Mouse (Mus musculus) heart, postnatal 0 days (tissue): ENCODE measurements around the gene Ghr. TPM values are rescaled to one million over a fixed set of nuclear protein-coding genes. Genes with fewer than 3 reads are reported as not detected.

Experiments
- ATAC-seq: fragments of 200-750 bp; cut with Nextera tagmentation; 2 replicates; pipeline ENCODE4 v1.8.0; 2017; ENCODE audit warnings: low read depth, moderate number of reproducible peaks, moderate library complexity; ENCODE audit not compliant: insufficient read depth
- DNase-seq: peaks from one replicate; pipeline ENCODE4 v3.0.0-alpha.2; 2016; ENCODE audit warnings: low spot score
- H3K27ac ChIP-seq: fragments of 300-500 bp; sonication (generic); 2 replicates; pipeline ENCODE4 v1.5.1; 2014; ENCODE audit warnings: low read depth, mild to moderate bottlenecking
- H3K27me3 ChIP-seq: fragments of 300-500 bp; sonication (generic); 2 replicates; pipeline ENCODE4 v1.6.1; 2014; ENCODE audit warnings: low read length, mixed read lengths; ENCODE audit not compliant: control insufficient read depth, insufficient read depth
- H3K36me3 ChIP-seq: fragments of 300-500 bp; sonication (generic); replicated peaks from 2 replicates; pipeline ENCODE4 v1.6.1; 2014; ENCODE audit warnings: low read length, mixed read lengths; ENCODE audit not compliant: control insufficient read depth, insufficient read depth
- H3K4me1 ChIP-seq: fragments of 300-500 bp; sonication (generic); 2 replicates; pipeline ENCODE4 v1.6.1; 2014; ENCODE audit warnings: antibody characterized with exemption; ENCODE audit not compliant: control insufficient read depth, insufficient read depth
- H3K4me2 ChIP-seq: fragments of 300-500 bp; sonication (generic); 2 replicates; pipeline ENCODE4 v1.6.1; 2014; ENCODE audit warnings: low read depth, mild to moderate bottlenecking, low read length, moderate library complexity
- H3K4me3 ChIP-seq: fragments of 300-500 bp; sonication (generic); 2 replicates; pipeline ENCODE4 v1.5.1; 2014; ENCODE audit warnings: low read depth, low read length
- H3K9ac ChIP-seq: fragments of 300-500 bp; sonication (generic); replicated peaks from 2 replicates; pipeline ENCODE4 v1.6.1; 2014; ENCODE audit warnings: low read depth, low read length, mixed read lengths
- H3K9me3 ChIP-seq: fragments of 300-500 bp; sonication (generic); replicated peaks from 2 replicates; pipeline ENCODE4 v1.6.1; 2016; ENCODE audit warnings: low read length; ENCODE audit not compliant: control insufficient read depth
- CTCF ChIP-seq: IDR thresholded peaks from 2 replicates; pipeline ENCODE4 v1.5.1; 2016; ENCODE audit warnings: antibody characterized with exemption, control low read depth, low read depth
- EP300 ChIP-seq: IDR thresholded peaks from 2 replicates; pipeline ENCODE4 v1.6.1; 2016; ENCODE audit warnings: antibody characterized with exemption, low read depth
- WGBS: fragments of 180-500 bp; shearing (Covaris S2); extraction: QIAGEN DNeasy Blood & Tissue Kit; methylation state at CpG from one replicate; pipeline ENCODE4 v1.1.7; 2014; 5-methylcytosine and 5-hydroxymethylcytosine counted together
- polyA plus RNA-seq: library from polyadenylated mRNA; unstranded; fragments of >200 nt; fragmentation: Nextera tagmentation; extraction: Ambion mirVana; gene quantifications from 2 replicates; pipeline ENCODE4 v1.2.1, GENCODE M21; 2015
- total RNA-seq: library from RNA; depleted of rRNA; stranded (reverse); fragments of >200 nt; gene quantifications from 2 replicates; pipeline ENCODE4 v1.2.3, GENCODE M21; 2014; ENCODE audit warnings: low replicate concordance

Ghr gene
- total and polyA plus RNA-seq, 2 experiments from 2014 or later, result 45.1 to 67.5 TPM

GRCm38 (mm10) chr15:3330291-3330690 is 253.0 kb downstream of the Ghr start:
- Histone ChIP-seq H3K4me2 (no peak overlapping the region), H3K9ac (no peak overlapping the region), H3K36me3 (peaks cover 13% of the 10 kb centered on the region), H3K4me1 (peaks cover 11% of the 10 kb centered on the region), H3K27ac (no peak overlapping the region), H3K4me3 (no peak overlapping the region), H3K9me3 (no peaks in the 10 kb centered on the region), H3K27me3 (no peaks in the 10 kb centered on the region)
- DNase-seq (no peak), ATAC-seq (no peak)
- TF ChIP-seq EP300 (no peak), CTCF (no peak)
- WGBS, result 88% methylated on average over 1 of the region's 1 CpGs

GRCm38 (mm10) chr15:3323041-3323440 is 260.3 kb downstream of the Ghr start:
- Histone ChIP-seq H3K9ac (no peak overlapping the region), H3K4me2 (no peak overlapping the region), H3K4me3 (no peak overlapping the region), H3K9me3 (no peaks in the 10 kb centered on the region), H3K4me1 (no peaks in the 10 kb centered on the region), H3K36me3 (peaks cover 21% of the 10 kb centered on the region), H3K27me3 (no peaks in the 10 kb centered on the region), H3K27ac (no peak overlapping the region)
- ATAC-seq, result no peak
- no peak for DNase-seq
- no peak for TF ChIP-seq EP300

- 87% methylated on average over 9 of the region's 9 CpGs for WGBS
- H3K9me3 ChIP-seq, result no peaks in the 10 kb centered on the region
- peaks cover 14% of the 10 kb centered on the region for H3K36me3 ChIP-seq
- ATAC-seq (no peak), DNase-seq (no peak)
- H3K27me3 ChIP-seq, result no peaks in the 10 kb centered on the region
- H3K9ac ChIP-seq, result no peak overlapping the region
- no peak overlapping the region for H3K4me3 ChIP-seq
- H3K27ac ChIP-seq, result no peak overlapping the region
- TF ChIP-seq CTCF (no peak), EP300 (no peak)
- no peak overlapping the region for H3K4me2 ChIP-seq
- H3K4me1 ChIP-seq, result no peaks in the 10 kb centered on the region
Measured at GRCm38 (mm10) chr15:3319929-3320328, 263.4 kb downstream of the Ghr start.

GRCm38 (mm10) chr15:3316617-3317016 is 266.7 kb downstream of the Ghr start:
- Histone ChIP-seq H3K9ac (no peak overlapping the region), H3K36me3 (peaks cover 14% of the 10 kb centered on the region), H3K27ac (no peak overlapping the region), H3K4me3 (no peak overlapping the region), H3K4me1 (no peaks in the 10 kb centered on the region), H3K27me3 (no peaks in the 10 kb centered on the region), H3K9me3 (no peaks in the 10 kb centered on the region), H3K4me2 (no peak overlapping the region)
- DNase-seq (no peak), ATAC-seq (no peak)
- TF ChIP-seq EP300, result no peak
- TF ChIP-seq CTCF, result no peak
- WGBS, result 79% methylated on average over 2 of the region's 2 CpGs

- no peak overlapping the region for H3K4me2 ChIP-seq
- TF ChIP-seq EP300 (no peak), CTCF (no peak)
- no peaks in the 10 kb centered on the region for H3K27me3 ChIP-seq
- H3K9ac ChIP-seq, result no peak overlapping the region
- no peak for ATAC-seq
- peak; percentile 54 for DNase-seq
- no peak overlapping the region for H3K4me3 ChIP-seq
- H3K9me3 ChIP-seq, result no peaks in the 10 kb centered on the region
- H3K27ac ChIP-seq, result 0 out of 2 replicates have a peak overlapping the region, but pooled peaks have one; percentile 15
- no peaks in the 10 kb centered on the region for H3K4me1 ChIP-seq
- H3K36me3 ChIP-seq, result no peaks in the 10 kb centered on the region
Measured at GRCm38 (mm10) chr15:3312937-3313336, 270.4 kb downstream of the Ghr start.

- ATAC-seq, result no peak
- Histone ChIP-seq H3K27me3 (no peaks in the 10 kb centered on the region), H3K9ac (no peak overlapping the region), H3K4me2 (no peak overlapping the region), H3K27ac (no peak overlapping the region), H3K4me3 (no peak overlapping the region), H3K36me3 (no peaks in the 10 kb centered on the region), H3K4me1 (no peaks in the 10 kb centered on the region), H3K9me3 (no peaks in the 10 kb centered on the region)
- TF ChIP-seq CTCF (no peak), EP300 (no peak)
- DNase-seq, result no peak
- WGBS, result 83% methylated on average over 3 of the region's 3 CpGs
Measured at GRCm38 (mm10) chr15:3309856-3310255, 273.4 kb downstream of the Ghr start.
